Mouse (Mus musculus) adrenal gland (tissue): ENCODE measurements around the gene 1190005I06Rik.

Experiments
- intact Hi-C: fragments of 180-260 bp; cut with DNase I; formaldehyde crosslinking; loops from one replicate; pipeline ENCODE4 v1.15.1; 2025

Gene 1190005I06Rik

GRCm38 (mm10) chr8:120622161-120622560 lies 25.3 kb downstream of the 1190005I06Rik start:
- intact Hi-C loops = no loop called here

- intact Hi-C loops = no loop called here
Observed at GRCm38 (mm10) chr8:120620441-120620840, 27.0 kb downstream of the 1190005I06Rik start.

- intact Hi-C loops = no loop called here
Observed at GRCm38 (mm10) chr8:120619235-120620180, 27.9 kb downstream of the 1190005I06Rik start.

GRCm38 (mm10) chr8:120618110-120618509 lies 29.3 kb downstream of the 1190005I06Rik start:
- intact Hi-C loops = no loop called here

- intact Hi-C loops = no loop called here
Observed at GRCm38 (mm10) chr8:120616663-120617626, 30.5 kb downstream of the 1190005I06Rik start.

GRCm38 (mm10) chr8:120614491-120614890 lies 32.9 kb downstream of the 1190005I06Rik start:
- intact Hi-C loops = no loop called here

GRCm38 (mm10) chr8:120610824-120611223 lies 36.6 kb downstream of the 1190005I06Rik start:
- intact Hi-C loops = no loop called here

GRCm38 (mm10) chr8:120607885-120608284 lies 39.5 kb downstream of the 1190005I06Rik start:
- intact Hi-C loops = no loop called here

- intact Hi-C loops = no loop called here
Observed at GRCm38 (mm10) chr8:120607460-120607859, 40.0 kb downstream of the 1190005I06Rik start.

- intact Hi-C loops = no loop called here
Observed at GRCm38 (mm10) chr8:120602672-120603071, 44.8 kb downstream of the 1190005I06Rik start.

GRCm38 (mm10) chr8:120599504-120599903 lies 47.9 kb downstream of the 1190005I06Rik start:
- intact Hi-C loops = loop anchor here (10.0 kb wide), 1 partner anchor 425 kb away; the partner anchor contains the start of gene Fam92b

- intact Hi-C loops = loop anchor here (10.0 kb wide), 1 partner anchor 424 kb away; the partner anchor contains the start of gene Fam92b
Observed at GRCm38 (mm10) chr8:120598579-120598978, 48.9 kb downstream of the 1190005I06Rik start.

- intact Hi-C loops = loop anchor here (10.0 kb wide), 1 partner anchor 421 kb away; the partner anchor contains the start of gene Fam92b
Observed at GRCm38 (mm10) chr8:120595963-120596362, 51.5 kb downstream of the 1190005I06Rik start.

GRCm38 (mm10) chr8:120594571-120594970 lies 52.9 kb downstream of the 1190005I06Rik start:
- intact Hi-C loops = loop anchor here (10.0 kb wide), 1 partner anchor 420 kb away; the partner anchor contains the start of gene Fam92b

GRCm38 (mm10) chr8:120591587-120592292 lies 55.7 kb downstream of the 1190005I06Rik start:
- intact Hi-C loops = loop anchor here (10.0 kb wide), 1 partner anchor 417 kb away; the partner anchor contains the start of gene Fam92b

- intact Hi-C loops = loop anchor here (10.0 kb wide), 1 partner anchor 415 kb away; the partner anchor contains the start of gene Fam92b
Observed at GRCm38 (mm10) chr8:120589921-120590320, 57.5 kb downstream of the 1190005I06Rik start.

- intact Hi-C loops = no loop called here
Observed at GRCm38 (mm10) chr8:120588908-120589771, 58.3 kb downstream of the 1190005I06Rik start, which contains the start of gene Gins2. Gene Gins2 (minus strand): TSS chr8:120589304.

GRCm38 (mm10) chr8:120585521-120585920 lies 61.9 kb downstream of the 1190005I06Rik start:
- intact Hi-C loops = no loop called here

GRCm38 (mm10) chr8:120581811-120582210 lies 65.6 kb downstream of the 1190005I06Rik start:
- intact Hi-C loops = no loop called here
